Mouse (Mus musculus) megakaryocyte, embryonic 14.5 days (primary cell): ENCODE results near the gene Slc25a38. TPM values are rescaled to one million over a fixed set of nuclear protein-coding genes. Genes with fewer than 3 reads are reported as not detected.
"Not testable (repeated sequence)": the region's sequence is repeated elsewhere in the genome, so short reads cannot be mapped to it uniquely, and the experiment has no call there.

Source experiments
- H3K27me3 ChIP-seq: replicated peaks from 2 replicates; pipeline ENCODE3; 2012; ENCODE audit warnings: inconsistent platforms
- H3K36me3 ChIP-seq: replicated peaks from 2 replicates; pipeline ENCODE3; 2012; ENCODE audit warnings: low read length, inconsistent platforms, mixed read lengths
- H3K4me1 ChIP-seq: 2 replicates; pipeline ENCODE4 v1.6.1; 2012; ENCODE audit warnings: inconsistent platforms
- H3K4me3 ChIP-seq: replicated peaks from 2 replicates; pipeline ENCODE3; 2012; ENCODE audit warnings: moderate library complexity, mild to moderate bottlenecking, inconsistent platforms
- H3K9me3 ChIP-seq: 2 replicates; pipeline ENCODE4 v1.6.1; 2012; ENCODE audit warnings: inconsistent platforms
- FLI1 ChIP-seq: IDR thresholded peaks from 2 replicates; pipeline ENCODE4 v1.6.1; 2012; ENCODE audit warnings: low read length, inconsistent platforms, mixed read lengths
- GATA1 ChIP-seq: IDR thresholded peaks from 3 replicates; pipeline ENCODE4 v1.6.1; 2012; ENCODE audit warnings: mixed read lengths, low read length, inconsistent platforms, borderline replicate concordance
- polyA plus RNA-seq: library from polyadenylated mRNA; stranded (reverse); fragments of >175 nt; gene quantifications from 2 replicates; pipeline ENCODE4 v1.2.3, GENCODE M21; 2012; ENCODE audit warnings: low replicate concordance; ENCODE audit not compliant: insufficient read depth

Slc25a38 gene
- polyA plus RNA-seq, 1 experiment: 45.8 TPM

- Histone ChIP-seq H3K9me3 (no peaks in the 10 kb centered on the region), H3K4me1 (peaks cover 6% of the 10 kb centered on the region), H3K4me3 (no peak overlapping the region), H3K27me3 (peaks cover 17% of the 10 kb centered on the region), H3K36me3 (no peaks in the 10 kb centered on the region)
- TF ChIP-seq FLI1 (no peak), GATA1 (no peak)
These were observed 14.3 kb upstream of the Slc25a38 start for GRCm38 (mm10) chr9:120095886-120096285.

DNA sequence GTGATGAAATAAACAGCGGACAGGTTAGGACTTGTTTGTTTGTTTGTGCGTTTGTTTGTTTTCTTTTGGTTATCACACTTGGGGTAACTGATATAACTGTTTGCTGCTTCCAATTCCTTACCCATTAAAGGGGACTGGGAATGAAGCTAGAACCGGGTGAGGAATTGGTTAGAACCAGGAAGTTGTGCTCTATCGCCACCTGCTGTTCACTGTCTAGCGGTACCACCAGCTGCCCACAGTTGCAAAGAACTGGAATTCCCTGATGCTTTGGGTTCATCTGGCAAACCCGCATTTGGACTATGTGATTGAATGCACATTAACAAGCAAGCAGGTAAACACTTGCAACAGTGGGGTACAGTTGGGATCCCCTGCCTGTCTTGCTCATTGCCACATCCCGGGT lies 11.5 kb upstream of the Slc25a38 start:
- Histone ChIP-seq H3K4me1 (peaks cover 6% of the 10 kb centered on the region), H3K9me3 (peaks cover 9% of the 10 kb centered on the region), H3K36me3 (no peaks in the 10 kb centered on the region), H3K27me3 (peaks cover 11% of the 10 kb centered on the region), H3K4me3 (no peak overlapping the region)
- no peak for TF ChIP-seq GATA1
- TF ChIP-seq FLI1: no peak

- H3K9me3 ChIP-seq: peaks cover 9% of the 10 kb centered on the region
These were observed 10.9 kb upstream of the Slc25a38 start for GRCm38 (mm10) chr9:120099304-120099703.

GRCm38 (mm10) chr9:120101165-120101564 lies 9.0 kb upstream of the Slc25a38 start:
- Histone ChIP-seq H3K27me3 (no peaks in the 10 kb centered on the region), H3K9me3 (peaks cover 9% of the 10 kb centered on the region), H3K4me1 (peaks cover 6% of the 10 kb centered on the region), H3K4me3 (no peak overlapping the region), H3K36me3 (no peaks in the 10 kb centered on the region)
- TF ChIP-seq FLI1 (no peak), GATA1 (no peak)

More at GRCm38 (mm10) chr9:120099304-120099703, 10.9 kb upstream of the Slc25a38 start:
- Histone ChIP-seq H3K36me3 (no peaks in the 10 kb centered on the region), H3K27me3 (peaks cover 5% of the 10 kb centered on the region), H3K4me1 (peaks cover 6% of the 10 kb centered on the region), H3K4me3 (no peak overlapping the region)
- no peak for TF ChIP-seq FLI1
- no peak for TF ChIP-seq GATA1

DNA sequence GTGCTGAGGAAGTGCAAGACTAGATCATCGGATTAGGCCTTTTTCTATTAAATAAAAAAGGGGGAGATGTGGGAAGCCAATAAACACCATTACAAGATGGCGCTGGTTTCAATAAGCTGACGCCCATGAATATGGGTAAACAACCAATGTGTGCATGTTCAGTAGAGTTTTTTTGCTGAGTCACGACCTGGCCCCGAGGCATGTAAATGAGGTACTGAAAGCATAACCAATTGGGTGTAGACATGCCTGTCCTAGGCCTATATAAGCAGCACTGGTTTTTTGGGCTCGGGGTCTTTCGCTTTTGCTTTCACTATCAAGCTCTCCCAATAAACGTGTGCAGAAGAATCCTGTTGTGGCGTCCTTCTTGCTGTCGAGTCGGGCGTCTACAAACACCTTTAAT lies 1.2 kb upstream of the Slc25a38 start:
- H3K4me1 ChIP-seq: peaks cover 29% of the 10 kb centered on the region
- not testable (repeated sequence) for H3K4me3 ChIP-seq, H3K36me3 ChIP-seq, H3K9me3 ChIP-seq, H3K27me3 ChIP-seq

GRCm38 (mm10) chr9:120111156-120111945 lies 1.2 kb downstream of the Slc25a38 start:
- H3K36me3 ChIP-seq: peaks cover 4% of the 10 kb centered on the region
- H3K9me3 ChIP-seq: no peaks in the 10 kb centered on the region
- peaks cover 53% of the 10 kb centered on the region for H3K4me1 ChIP-seq
- H3K27me3 ChIP-seq: no peaks in the 10 kb centered on the region
- H3K4me3 ChIP-seq: peak overlapping the region; percentile 94
- TF ChIP-seq FLI1: no peak
- no peak for TF ChIP-seq GATA1

GRCm38 (mm10) chr9:120112472-120112871 lies 2.3 kb downstream of the Slc25a38 start:
- Histone ChIP-seq H3K4me1 (peaks cover 64% of the 10 kb centered on the region), H3K27me3 (no peaks in the 10 kb centered on the region), H3K4me3 (peak overlapping the region; percentile 28), H3K9me3 (no peaks in the 10 kb centered on the region), H3K36me3 (peaks cover 14% of the 10 kb centered on the region)
- no peak for TF ChIP-seq FLI1
- TF ChIP-seq GATA1: no peak

- Histone ChIP-seq H3K36me3 (peaks cover 23% of the 10 kb centered on the region), H3K4me1 (peaks cover 74% of the 10 kb centered on the region), H3K4me3 (no peak overlapping the region), H3K27me3 (no peaks in the 10 kb centered on the region), H3K9me3 (no peaks in the 10 kb centered on the region)
- TF ChIP-seq GATA1: no peak
- no peak for TF ChIP-seq FLI1
These were observed 3.3 kb downstream of the Slc25a38 start for GRCm38 (mm10) chr9:120113456-120113855.

DNA sequence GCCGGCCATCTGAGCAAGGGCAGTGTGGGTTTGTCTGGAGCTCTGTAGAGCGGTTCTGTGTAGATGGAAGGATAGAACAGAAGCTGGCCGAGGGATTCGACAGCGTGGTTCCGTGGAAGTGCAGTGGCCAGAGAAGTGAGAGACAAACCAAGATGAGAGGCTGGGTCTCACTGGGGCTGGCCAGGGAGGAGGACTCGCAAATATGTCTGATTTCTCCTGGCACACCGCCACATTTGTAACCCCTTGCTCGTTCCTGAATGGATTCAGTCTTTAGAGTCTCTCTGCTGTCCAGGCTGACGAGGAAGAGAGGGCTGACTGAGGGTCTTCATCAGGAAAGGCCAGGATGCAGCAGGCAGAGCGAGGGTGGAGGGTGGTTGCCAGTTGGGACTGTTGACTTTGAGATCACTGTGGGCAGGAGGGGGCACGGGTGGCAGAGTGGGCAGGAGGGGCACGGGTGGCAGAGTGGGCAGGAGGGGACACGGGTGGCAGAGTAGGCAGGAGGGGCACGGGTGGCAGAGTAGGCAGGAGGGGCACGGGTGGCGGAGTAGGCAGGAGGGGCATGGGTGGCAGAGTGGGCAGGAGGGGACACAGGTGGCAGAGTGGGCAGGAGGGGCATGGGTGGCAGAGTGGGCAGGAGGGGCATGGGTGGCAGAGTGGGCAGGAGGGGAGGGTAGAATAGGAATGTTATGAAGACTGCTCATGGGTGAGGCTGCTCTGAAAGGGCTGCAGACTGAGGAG lies 4.0 kb downstream of the Slc25a38 start:
- Histone ChIP-seq H3K36me3 (peaks cover 29% of the 10 kb centered on the region), H3K4me1 (peaks cover 81% of the 10 kb centered on the region), H3K4me3 (peak overlapping the region; percentile 18), H3K27me3 (no peaks in the 10 kb centered on the region), H3K9me3 (no peaks in the 10 kb centered on the region)
- TF ChIP-seq GATA1: no peak
- no peak for TF ChIP-seq FLI1

DNA sequence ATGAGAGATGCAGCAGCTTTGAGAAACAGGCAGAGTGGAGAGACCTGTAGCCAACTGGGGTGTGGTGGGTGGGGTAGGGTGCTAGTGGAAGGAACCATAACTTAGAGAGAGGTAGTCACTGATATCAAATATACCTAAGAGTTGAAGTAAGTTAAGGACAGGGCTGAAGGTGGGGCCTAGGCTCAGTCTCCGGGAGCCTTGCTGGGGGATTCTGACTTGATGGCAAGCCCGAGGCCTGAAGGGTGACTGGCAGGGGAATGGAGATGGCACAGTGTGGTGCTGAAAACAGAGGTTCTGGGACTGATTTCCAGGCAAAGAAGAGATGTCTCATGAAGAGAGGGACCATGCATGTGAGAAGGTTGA lies 4.6 kb downstream of the Slc25a38 start:
- TF ChIP-seq GATA1: no peak
- TF ChIP-seq FLI1: no peak
- Histone ChIP-seq H3K4me1 (peaks cover 87% of the 10 kb centered on the region), H3K9me3 (no peaks in the 10 kb centered on the region), H3K27me3 (no peaks in the 10 kb centered on the region), H3K4me3 (peak overlapping the region; percentile 82), H3K36me3 (peaks cover 34% of the 10 kb centered on the region)
